Mouse (Mus musculus) lung, adult 2 months (tissue): ENCODE measurements around the gene Hoxa1. TPM values are rescaled to one million over a fixed set of nuclear protein-coding genes. Genes with fewer than 3 reads are reported as not detected.

Experiments used
- DNase-seq: peaks from one replicate; pipeline ENCODE4 v3.0.0; 2022
- H3K4me1 ChIP-seq: fragments of 200-500 bp; 2 replicates; pipeline ENCODE4 v1.6.1; 2011; ENCODE audit warnings: low read length; ENCODE audit not compliant: control insufficient read depth, insufficient read depth
- H3K4me3 ChIP-seq: fragments of 200-500 bp; replicated peaks from 2 replicates; pipeline ENCODE3; 2011; ENCODE audit warnings: low read depth, mild to moderate bottlenecking, control low read depth, low read length; ENCODE audit errors: extremely low read depth
- CTCF ChIP-seq: fragments of 200-500 bp; IDR thresholded peaks from 2 replicates; pipeline ENCODE4 v1.5.1; 2011; ENCODE audit warnings: mild to moderate bottlenecking, low read length, control low read depth; ENCODE audit not compliant: insufficient read depth
- POLR2A ChIP-seq: fragments of 200-500 bp; IDR thresholded peaks from 2 replicates; pipeline ENCODE4 v1.6.1; 2011; ENCODE audit warnings: low read depth, mild to moderate bottlenecking, control low read depth, low read length, borderline replicate concordance; ENCODE audit errors: extremely low read depth
- WGBS: fragments of 180-500 bp; shearing (Covaris S2); methylation state at CpG from one replicate; pipeline ENCODE4 v1.1.7; 2018; 5-methylcytosine and 5-hydroxymethylcytosine counted together
- polyA plus RNA-seq: library from polyadenylated mRNA; depleted of rRNA; stranded (reverse); fragments of >200 nt; gene quantifications from 2 replicates; pipeline ENCODE4 v1.2.3, GENCODE M21; 2012

Hoxa1 gene
- polyA plus RNA-seq, 1 experiment = 1.9 TPM

DNA sequence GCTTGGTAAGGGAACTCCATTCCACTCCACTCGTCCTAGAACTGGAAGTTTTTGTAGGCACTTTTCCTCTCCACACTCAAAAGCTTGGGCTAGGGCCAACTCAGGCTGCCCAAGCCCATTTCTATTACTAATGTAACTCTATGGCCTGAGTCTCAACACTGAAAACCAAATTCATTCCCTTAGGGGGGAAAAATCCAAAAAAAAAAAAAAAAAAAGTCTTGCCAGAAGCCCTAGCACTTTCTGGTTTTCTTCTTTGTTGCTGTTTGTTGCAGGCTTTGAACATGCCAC is 3.9 kb upstream of the Hoxa1 start:
- peak; percentile 9 for DNase-seq
- H3K4me3 ChIP-seq = no peak overlapping the region
- 15% methylated on average over 1 of the region's 1 CpGs for WGBS
- TF ChIP-seq POLR2A (no peak), CTCF (no peak)
- H3K4me1 ChIP-seq = peaks cover 6% of the 10 kb centered on the region

DNA sequence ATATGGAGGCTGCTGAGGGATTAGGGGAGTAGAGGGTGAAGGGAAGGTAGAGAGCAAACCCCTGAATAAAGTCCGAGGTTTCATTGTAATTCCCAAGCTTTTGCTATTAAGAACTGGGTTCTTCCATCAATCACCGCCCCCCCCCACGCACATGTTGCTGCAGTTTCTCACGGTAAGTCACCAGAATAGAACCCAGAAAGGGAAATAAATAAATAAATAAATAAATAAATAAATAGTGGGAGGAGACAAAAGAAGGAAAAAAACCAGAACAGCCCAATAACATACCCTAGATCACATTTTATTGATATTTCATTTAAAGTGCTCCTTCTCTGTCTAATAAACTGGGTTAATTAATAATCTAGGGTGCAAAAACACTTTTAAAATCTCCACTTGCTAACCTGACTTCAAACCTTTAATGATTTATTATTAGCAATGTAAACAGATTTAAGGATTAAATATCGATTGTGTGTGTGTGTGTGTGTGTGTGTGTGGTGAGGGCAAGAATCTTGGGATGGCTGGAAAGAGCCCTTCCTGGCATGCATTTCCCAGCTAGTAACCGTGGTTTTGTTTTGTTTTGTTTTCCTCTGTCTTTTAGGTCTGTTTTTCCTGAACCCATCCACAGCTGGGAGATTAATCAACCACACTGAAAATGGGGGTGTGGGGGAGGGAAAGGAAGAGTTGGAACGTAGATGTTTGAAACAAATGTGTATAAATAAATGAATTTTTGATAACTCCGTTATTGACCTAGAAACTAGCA is 3.4 kb upstream of the Hoxa1 start:
- H3K4me3 ChIP-seq = peak overlapping the region; percentile 21
- TF ChIP-seq CTCF (no peak), POLR2A (no peak)
- peaks cover 6% of the 10 kb centered on the region for H3K4me1 ChIP-seq
- WGBS = 19% methylated on average over 8 of the region's 8 CpGs
- DNase-seq = no peak

GRCm38 (mm10) chr6:52160511-52161335 is 2.6 kb upstream of the Hoxa1 start:
- H3K4me1 ChIP-seq = peaks cover 3% of the 10 kb centered on the region
- 0 out of 2 replicates have a peak, but pooled peaks have one; percentile 11 for TF ChIP-seq POLR2A
- no peak for TF ChIP-seq CTCF
- WGBS = 9% methylated on average over 30 of the region's 30 CpGs
- peak; percentile 38 for DNase-seq
- H3K4me3 ChIP-seq = peak overlapping the region; percentile 21

DNA sequence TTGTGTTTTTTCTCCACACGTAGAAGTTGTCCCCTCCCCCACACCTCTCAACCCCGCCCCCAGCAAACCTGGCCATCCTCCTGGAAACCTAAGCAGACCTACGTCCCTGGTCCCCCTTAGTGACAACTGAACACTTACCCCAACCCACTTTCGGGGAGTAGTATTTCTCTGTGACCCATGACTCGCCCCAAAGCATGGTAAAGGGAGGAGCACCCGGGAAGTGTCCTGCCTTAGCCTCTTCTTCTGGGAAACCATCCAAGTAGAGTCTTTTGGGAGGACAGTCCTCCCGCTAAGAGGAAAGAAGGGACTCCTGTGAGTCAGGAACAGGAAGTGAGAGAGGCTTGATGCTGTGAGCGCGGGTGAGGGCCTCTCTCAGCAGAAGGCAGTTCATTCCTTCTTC is 1.9 kb upstream of the Hoxa1 start:
- Histone ChIP-seq H3K4me1 (peaks cover 3% of the 10 kb centered on the region), H3K4me3 (peak overlapping the region; percentile 1)
- 9% methylated on average over 9 of the region's 9 CpGs for WGBS
- no peak for TF ChIP-seq CTCF
- no peak for TF ChIP-seq POLR2A
- DNase-seq = peak; percentile 12

DNA sequence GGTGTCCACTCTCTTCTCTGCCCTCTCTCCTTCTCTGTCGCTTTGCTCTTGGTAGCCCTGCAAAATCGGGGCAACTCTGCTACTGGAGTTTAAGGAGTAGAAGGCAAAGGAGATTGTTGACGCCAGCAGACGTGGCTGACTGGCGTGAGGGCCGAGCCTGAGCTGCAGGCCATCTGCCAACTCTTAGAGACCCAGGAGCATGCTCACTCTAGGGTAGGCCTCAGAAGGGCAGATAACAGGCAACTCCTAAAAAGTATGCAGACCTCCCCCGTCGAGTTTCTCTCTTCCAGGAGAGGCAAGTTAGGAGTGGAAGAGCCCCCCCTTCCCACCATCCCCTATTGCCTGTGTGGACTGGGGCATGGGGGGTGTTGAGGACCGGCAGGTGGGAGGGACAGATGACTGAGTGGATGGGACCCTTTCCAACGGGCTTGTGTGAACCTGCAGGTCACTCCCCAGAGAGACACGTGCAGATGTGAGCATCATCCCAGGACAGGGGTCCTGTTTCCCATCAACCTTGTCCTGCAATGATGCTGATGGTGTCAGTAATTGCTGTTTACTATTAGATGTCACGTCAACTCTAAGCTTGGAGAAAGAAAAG is 1.1 kb upstream of the Hoxa1 start:
- Histone ChIP-seq H3K4me3 (peak overlapping the region; percentile 91), H3K4me1 (peaks cover 3% of the 10 kb centered on the region; the same call in 1 of the 2 replicates)
- WGBS = 6% methylated on average over 12 of the region's 12 CpGs
- DNase-seq = peak; percentile 30
- TF ChIP-seq CTCF = no peak
- TF ChIP-seq POLR2A = peak; percentile 45; the same call in 1 of the 2 replicates

DNA sequence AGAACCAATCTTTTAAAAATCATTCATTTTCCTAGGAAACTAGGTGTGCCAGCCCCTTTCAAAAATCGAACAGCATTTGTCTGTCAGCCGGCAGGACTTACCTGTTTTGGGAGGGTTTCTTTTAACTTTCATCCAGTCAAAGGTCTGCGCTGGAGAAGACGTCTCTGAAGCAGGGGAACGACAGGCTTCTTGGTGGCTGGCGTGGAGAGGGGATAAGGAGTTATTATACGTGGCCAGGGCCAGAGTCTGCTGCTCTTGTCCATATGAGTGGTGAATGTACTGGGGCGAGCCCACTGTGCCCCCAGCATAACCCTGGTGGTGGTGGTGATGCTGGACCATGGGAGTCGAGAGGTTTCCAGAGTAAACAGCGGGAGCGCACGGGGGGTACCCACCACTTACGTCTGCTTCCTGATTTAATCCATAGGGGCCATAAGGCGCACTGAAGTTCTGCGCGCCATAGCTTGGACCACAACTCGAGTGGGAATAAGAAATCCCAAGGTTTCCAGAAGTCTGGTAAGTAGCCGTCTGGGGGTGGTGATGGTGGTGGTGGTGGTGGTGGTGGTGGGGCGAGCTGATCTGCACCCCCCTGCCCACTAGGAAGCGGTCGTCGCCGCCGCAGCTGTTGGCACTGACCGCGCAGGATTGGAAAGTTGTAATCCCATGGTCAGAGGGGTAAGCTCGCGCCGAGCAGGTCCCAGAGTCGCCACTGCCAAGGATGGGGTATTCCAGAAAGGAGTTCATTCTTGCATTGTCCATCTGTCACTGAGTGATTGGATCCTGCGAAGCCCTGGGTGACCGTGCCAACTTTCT is 446 bp downstream of the Hoxa1 start:
- Histone ChIP-seq H3K4me3 (peak overlapping the region; percentile 91), H3K4me1 (peaks cover 3% of the 10 kb centered on the region; the same call in 1 of the 2 replicates)
- TF ChIP-seq CTCF (no peak), POLR2A (no peak)
- WGBS = 10% methylated on average over 32 of the region's 32 CpGs
- peak; percentile 5 for DNase-seq

GRCm38 (mm10) chr6:52156551-52157200 is 1.4 kb downstream of the Hoxa1 start:
- TF ChIP-seq POLR2A = no peak
- TF ChIP-seq CTCF = no peak
- no peak overlapping the region for H3K4me3 ChIP-seq
- 46% methylated on average over 20 of the region's 20 CpGs for WGBS
- peaks cover 3% of the 10 kb centered on the region; the same call in 1 of the 2 replicates for H3K4me1 ChIP-seq
- DNase-seq = no peak

GRCm38 (mm10) chr6:52155471-52155870 is 2.6 kb downstream of the Hoxa1 start:
- WGBS = 85% methylated on average over 3 of the region's 3 CpGs
- H3K4me3 ChIP-seq = no peak overlapping the region
- no peak for DNase-seq
- TF ChIP-seq CTCF (no peak), POLR2A (no peak)
- peaks cover 3% of the 10 kb centered on the region; the same call in 1 of the 2 replicates for H3K4me1 ChIP-seq
